Mouse (Mus musculus): ENCODE results near the gene Galnt6.

GRCm38 (mm10) chr15:100717933-100718332 is 11.2 kb downstream of the Galnt6 start:
- no peak for TF ChIP-seq GATA1 (IDR thresholded peaks at IDR 0.05; ENCODE audit: low read length)
- no peak for TF ChIP-seq TAL1 (IDR thresholded peaks at IDR 0.05; ENCODE audit: low read length)

Measured in erythroblast, embryonic 14.5 days (primary cell).